Mouse (Mus musculus): ENCODE results near the gene Oas1g.
"Not testable (repeated sequence)": the region's sequence is repeated elsewhere in the genome, so short reads cannot be mapped to it uniquely, and the experiment has no call there.

Oas1g gene

DNA sequence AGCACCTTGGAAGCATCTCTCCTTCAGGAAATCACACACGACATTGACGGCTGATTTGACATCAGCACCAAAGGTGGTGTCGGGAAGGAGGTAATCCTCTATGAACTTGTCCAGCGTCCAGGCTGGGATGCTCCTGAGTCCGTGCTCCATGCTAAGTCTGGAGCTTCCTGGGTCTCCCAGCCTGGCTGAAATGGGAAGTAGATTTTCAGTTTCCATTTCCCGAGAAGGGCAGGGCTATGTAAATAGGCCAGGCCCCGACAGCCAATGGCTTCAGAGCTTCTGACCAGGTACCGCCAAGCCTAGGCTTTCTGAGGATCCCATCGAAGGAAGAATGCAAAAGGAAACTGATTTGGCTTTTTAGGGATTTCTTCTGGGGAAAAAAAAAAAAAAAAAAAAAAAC lies at the start of gene Oas1g:
Oas1g (minus strand) TSS at position 201 of the 400 bp plus-strand sequence.
- not testable (repeated sequence) for DNase-seq (ENCODE audit: extremely low read depth, insufficient read length, low spot score)

DNA sequence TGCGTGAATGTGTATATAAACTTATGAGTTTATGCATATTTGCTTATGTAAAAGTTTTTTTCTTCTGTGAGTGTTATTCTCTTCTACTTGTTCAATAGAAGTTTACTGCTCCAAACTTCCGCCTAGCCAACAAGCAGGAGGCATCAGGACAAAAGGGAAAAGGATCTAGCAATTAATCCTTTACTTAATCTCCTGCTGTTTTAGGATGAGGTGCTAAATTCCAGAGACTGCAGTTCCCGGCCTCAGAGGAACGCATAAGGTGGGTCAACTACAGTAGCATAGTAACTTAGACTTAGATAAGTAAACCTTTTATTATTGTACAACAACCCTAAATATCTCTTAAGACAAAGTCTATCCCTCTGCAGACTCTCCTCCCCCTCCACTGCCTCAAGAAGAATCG lies 46.6 kb upstream of the Oas1g start:
- DNase-seq (ENCODE audit: extremely low read depth, insufficient read length, low spot score) = no peak

DNA sequence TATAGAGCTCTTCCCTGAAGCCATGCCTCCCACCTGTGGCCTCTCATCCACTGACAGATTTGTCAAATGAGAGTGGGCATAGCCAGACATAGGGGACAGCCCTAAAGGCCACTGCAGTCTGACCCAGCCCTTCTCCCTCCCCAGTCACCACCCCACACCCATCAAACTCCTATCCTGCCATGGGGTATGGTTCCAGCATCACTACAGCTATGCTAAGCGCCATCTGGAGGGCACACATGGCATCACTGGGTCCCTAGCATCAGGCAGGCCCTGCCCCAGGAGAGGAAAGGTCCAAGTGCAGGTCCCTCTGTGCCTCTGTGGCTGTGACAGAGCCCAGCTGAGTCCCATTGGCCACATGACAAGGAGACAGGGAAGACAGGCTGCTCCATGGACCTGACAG lies 39.6 kb upstream of the Oas1g start:
- no peak for DNase-seq (ENCODE audit: extremely low read depth, insufficient read length, low spot score)

DNA sequence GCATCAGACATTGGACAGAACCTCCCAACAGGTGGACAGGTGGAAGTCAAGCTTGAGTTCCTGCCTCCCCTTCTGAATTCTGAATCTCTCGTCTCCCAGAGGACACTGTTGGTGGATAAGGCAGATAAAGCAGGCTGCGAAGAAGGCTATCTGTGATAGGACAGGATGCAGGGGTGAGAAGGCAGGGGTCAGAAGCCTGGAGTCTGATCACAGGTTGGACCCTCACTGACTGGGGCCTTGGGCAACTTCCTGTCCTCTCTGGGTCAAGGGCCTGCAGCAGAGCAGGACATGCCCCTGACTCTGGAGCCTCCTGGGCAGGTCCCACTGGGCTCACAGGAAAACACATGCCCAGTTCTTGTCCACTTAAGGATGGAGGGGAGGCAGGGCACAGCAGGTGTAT lies 38.9 kb upstream of the Oas1g start:
- DNase-seq (ENCODE audit: extremely low read depth, insufficient read length, low spot score) = not testable (repeated sequence)

DNA sequence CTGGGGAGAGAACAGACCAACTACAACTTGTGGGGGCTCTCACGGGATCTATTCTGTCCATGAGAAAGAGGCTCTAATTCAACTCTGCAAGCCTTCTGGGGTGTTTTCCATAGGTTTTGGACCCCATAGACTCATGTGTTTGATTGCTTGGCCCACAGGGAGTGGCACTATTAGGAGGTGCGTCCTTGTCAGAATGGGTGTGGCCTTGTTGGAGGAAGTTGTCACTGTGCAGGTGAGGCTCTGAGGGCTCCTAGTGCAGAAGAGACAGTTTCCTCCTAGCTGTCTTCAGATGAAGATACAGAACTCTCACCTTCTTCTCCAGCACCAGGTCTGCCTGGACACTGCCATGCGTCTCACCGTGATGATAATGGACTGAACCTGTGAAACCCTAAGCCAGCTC lies 37.1 kb upstream of the Oas1g start:
- not testable (repeated sequence) for DNase-seq (ENCODE audit: extremely low read depth, insufficient read length, low spot score)

DNA sequence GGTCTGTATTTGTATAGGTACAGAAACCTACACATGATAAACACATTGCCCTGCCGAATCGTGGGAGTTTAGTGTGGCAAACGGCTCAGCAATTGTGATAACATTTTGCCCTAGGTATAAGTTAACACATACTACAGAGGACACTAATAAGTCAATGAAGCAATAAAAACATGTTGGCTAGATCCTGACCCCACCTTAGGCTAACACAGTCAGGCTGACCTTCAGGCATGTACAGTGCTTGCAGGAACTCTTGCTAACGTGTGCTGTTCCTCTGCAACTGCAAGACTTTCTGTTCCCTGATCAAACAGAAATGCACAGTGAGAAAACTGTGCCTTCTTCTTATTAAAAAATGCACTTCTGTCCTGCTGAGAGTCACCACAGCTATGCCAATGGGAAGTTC lies 36.6 kb upstream of the Oas1g start:
- DNase-seq (ENCODE audit: extremely low read depth, insufficient read length, low spot score) = no peak

DNA sequence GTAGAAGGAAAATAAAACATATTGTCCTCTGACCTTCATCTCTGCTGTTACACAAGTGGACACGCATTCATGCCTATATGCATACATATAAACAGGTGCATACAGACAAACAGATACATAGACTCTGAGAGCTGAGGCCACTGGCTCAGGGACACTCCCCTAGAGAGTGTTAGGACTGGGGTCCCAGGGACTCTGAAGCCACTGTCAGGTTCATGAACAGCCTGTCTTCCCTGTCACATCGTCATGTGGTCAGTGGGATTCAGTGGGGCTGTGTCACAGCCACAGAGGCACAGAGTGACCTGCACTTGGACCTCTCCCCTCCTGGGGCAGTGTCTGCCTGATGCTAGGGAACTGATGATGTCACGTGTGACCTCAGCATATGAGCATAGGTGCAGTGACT lies 32.9 kb upstream of the Oas1g start:
- no peak for DNase-seq (ENCODE audit: extremely low read depth, insufficient read length, low spot score)

DNA sequence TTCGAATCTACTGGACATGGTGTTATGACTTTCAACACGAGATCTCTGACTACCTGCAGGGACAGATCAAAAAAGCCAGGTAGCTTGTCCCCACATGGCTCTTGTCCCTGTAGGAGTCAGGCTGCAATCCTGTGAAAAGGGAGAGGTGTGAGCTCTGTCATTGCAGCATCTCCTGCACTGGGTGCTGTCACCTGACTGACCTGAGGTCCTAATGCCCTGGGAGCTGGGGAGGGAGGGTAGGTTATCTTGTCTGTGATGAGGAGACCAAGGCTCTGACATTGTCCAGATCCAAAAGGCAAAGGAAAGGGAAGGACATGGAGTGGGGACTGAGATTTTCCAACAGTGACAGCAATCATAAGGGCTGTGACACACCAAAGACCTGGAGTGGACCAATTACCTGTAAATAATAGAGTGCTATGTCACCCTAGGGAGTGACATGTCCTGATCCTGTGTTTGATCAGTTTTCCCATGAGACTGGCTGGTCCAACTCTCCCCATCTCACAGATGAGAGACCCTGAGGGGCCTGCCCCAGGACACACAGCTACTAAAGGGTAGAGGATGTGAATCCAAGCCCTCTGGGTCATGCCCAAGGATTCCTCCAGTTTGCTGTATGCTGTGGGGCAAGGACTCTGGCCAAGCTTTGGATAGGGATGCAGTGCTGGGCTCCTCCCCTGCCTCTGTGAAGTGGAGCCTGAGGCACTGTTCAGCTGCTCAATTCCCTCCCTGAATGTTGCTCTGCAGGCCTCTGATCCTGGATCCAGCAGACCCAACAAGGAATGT lies 31.9 kb upstream of the Oas1g start:
- not testable (repeated sequence) for DNase-seq (ENCODE audit: extremely low read depth, insufficient read length, low spot score)

DNA sequence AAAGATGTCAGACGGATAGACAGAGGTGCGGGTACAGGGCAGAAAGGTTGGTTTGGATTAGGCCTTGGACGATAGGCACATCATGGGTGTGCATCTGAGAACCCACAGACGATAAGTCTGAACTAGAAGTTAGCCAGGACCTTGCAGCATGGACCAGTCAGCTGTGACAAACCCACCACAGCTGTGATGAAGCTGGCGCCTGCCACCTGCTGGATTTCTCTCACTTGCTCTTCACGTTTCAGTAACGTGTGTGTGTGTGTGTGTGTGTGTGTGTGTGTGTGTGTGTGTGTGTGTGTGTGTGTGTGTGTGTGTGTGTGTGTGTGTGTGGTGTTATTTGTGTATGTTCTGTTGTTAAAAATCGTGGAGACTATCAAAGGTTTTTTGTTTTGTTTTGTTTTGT lies 26.8 kb upstream of the Oas1g start, which contains the start of gene Oas1d:
Oas1d (plus strand) TSS at position 333 of the 400 bp plus-strand sequence.
- DNase-seq (ENCODE audit: extremely low read depth, insufficient read length, low spot score) = not testable (repeated sequence)

DNA sequence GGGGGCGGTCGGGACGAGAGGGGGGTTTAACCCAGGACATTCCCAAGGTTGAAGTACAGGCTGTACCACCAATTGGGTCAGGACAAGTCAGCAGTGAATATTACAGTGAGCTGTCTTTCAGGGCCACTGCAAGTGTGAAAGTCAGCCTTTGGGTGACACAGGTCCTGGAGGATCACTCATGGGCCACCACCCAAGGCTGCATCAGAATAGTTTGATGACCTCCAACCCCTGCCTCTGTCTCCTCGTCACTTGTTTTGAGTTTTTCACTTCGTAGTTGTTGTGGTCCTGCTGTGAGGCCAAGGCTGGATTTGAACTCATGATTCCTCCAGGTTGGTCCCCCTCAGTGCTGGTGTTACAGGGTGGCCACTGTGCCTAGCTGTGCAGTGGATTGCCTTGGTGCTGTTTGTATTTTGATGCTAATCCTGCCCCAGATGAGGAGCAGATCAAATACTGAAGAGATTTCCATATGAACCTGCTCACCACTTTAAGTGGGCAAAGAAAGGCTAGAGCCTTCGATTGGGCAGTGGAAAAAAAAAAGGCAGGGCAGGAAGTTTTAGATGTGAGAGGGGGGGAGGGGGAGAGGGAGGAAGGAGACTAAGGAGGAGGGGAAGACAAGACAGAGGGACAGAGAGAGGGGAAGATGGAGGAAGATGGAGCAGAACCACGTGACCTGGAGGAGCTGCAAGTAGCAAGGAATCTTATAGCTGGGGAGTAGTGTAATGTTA lies 20.9 kb upstream of the Oas1g start:
- no peak for DNase-seq (ENCODE audit: extremely low read depth, insufficient read length, low spot score)

DNA sequence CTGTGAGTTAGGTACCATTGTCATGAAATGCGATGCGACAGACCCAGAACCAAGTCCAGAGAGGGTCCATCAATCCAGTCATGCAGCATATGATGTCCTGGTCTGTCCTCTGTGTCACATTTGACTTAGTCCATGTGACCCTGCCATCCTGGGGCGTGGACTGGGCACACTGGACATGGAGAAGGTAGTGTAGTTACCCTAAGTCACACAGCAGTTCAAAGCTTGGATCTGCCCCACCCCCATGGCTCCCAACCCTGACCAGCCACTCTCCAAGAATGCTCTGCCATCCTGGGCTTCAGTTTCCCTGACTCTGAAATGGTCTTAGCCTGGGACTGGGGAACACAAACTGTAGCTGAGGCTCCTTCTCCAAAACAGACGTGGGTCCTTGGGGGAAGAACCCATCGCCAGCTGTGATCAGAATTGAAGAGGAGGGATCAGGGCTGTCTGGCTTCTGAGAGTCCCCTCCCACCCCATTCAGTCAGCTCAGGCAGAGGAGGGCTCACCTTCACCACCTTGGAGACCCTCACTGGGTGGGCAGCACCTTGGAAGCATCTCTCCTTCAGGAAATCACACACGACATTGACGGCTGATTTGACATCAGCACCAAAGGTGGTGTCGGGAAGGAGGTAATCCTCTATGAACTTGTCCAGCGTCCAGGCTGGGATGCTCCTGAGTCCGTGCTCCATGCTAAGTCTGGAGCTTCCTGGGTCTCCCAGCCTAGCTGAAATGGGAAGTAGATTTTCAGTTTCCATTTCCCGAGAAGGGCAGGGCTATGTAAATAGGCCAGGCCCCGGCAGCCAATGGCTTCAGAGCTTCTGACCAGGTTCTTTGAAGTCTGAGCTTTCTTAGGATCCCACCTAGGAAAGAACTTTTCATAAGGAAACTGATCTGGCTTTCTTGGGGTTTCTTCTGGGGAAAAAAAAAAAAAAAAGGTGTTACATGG lies 19.6 kb upstream of the Oas1g start, which contains the start of gene Oas1a:
Oas1a (minus strand) TSS at position 731 of the 943 bp plus-strand sequence.
- not testable (repeated sequence) for DNase-seq (ENCODE audit: extremely low read depth, insufficient read length, low spot score)

DNA sequence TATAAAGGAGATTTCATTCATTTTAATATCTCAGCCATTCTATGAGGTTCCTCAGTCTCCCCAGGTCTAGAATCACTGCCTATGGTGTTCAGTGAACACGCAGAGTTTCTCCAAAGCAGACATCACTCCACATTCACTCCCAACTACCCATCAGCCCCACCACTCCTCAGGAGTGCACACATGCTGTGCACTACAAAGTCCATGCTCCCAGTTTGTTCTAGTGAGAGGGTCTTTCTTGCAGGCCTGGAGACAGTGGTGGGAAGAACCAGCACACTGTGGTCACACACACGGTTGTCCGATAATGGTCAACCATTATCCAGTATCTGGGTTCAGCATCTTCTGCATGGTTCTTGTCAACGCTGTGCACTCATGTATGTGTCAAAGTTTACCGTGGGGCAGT lies 14.6 kb upstream of the Oas1g start:
- no peak for DNase-seq (ENCODE audit: extremely low read depth, insufficient read length, low spot score)

DNA sequence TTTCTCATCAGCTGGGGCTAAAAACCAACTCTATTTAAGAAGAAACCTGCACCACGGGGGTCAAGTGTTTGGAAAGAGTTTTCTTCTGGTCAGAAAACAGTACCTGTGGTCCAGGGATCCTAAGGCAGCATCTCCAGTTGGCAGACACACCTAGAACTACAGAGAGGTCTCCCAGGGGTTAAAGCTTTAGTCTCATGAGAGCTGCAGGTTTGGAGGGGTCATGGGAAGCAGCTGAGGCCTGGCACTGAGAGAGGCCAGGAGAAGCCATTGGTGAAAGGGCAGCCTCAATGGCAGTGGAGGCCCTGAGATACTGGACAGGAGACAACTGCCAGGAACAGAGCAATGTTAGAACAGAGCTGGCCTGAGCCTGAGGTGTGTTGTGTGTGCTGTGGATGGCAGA lies 13.3 kb upstream of the Oas1g start:
- no peak for DNase-seq (ENCODE audit: extremely low read depth, insufficient read length, low spot score)

DNA sequence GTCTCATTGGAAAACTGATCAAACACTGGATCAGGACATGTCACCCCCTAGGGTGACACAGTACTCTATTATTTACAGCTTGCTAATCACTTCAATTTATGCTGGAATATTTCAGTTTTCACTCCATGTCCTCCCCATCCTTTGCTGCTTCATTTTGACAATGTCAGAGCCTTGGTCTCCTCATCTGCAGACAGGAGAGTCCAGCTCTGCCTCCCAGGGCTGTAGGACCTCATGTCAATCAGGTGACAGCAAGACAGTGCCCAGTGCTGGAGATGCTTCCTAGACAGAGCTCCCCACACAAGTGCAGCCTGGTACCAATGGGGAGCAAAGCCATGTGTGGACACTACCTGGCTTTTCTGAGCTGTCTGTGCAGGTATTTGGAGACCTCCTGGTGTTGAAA lies 11.3 kb upstream of the Oas1g start:
- DNase-seq (ENCODE audit: extremely low read depth, insufficient read length, low spot score) = no peak

DNA sequence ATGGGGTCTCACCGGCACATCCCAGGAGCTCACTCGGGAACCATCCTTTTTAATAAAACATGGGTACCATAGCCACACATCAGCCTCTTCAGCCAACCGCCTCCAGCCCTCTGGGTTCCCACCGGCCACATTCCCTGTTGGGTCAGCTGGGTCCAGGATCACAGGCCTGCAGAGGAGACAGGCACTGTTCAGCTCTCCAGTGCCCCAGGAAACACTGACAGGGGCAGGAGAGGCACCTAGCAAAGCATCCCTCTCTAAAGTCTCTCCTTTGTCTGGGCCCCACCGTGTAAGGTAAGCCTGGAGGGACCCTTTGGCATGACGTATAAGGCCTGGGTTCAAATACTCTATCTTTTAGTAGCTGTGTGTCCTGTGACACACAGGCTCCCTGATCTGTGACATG lies 10.9 kb upstream of the Oas1g start:
- DNase-seq (ENCODE audit: extremely low read depth, insufficient read length, low spot score) = no peak

DNA sequence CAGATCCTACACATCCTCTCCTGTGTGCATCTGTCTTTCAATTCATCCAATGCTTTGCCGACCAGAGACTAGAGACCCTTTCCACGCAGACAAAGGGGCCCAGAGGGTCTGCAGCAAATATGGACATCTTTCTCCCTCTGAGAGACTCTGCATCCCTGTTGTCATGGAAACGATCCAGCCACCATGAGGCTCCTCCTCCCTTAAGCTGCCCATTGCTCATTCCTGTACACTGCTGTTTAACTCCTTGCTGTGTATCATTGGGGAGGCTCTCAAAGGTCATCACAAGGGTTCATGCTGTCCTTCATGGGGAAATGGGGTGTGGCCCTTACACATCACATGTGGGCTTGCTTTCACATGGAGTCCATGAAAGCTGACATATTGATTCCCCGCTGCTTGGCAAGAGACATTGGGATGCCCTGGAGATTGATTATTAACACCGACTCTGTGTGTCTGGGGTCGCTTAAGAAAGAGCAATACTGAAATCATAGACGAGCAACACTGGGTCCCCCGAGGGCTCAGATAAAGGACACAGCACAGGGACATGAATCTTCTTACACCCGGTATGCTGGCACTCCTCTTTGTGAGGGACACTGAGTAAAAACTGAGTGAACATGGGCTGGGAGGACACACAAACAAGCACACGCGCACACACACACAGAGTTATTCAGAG lies 8.0 kb upstream of the Oas1g start:
- no peak for DNase-seq (ENCODE audit: extremely low read depth, insufficient read length, low spot score)

DNA sequence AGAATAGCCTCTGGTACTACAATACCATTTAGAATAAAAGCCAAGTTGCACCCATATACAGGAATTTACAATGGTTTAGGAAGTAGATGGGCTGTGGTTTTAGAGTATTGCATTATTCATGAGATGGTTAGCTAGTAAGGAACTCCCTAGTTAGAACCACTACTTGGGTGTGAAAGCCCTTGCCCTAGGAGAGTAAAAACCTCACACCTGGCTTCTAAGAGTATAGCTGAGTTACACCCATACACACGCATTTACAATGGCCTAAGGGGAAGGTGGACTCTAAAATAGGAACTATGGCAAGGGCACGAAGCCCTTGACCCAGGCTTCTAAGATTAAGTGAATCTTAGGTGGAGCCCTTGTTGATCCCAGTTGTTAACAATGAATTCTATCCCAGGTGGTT lies 7.3 kb upstream of the Oas1g start:
- DNase-seq (ENCODE audit: extremely low read depth, insufficient read length, low spot score) = not testable (repeated sequence)

DNA sequence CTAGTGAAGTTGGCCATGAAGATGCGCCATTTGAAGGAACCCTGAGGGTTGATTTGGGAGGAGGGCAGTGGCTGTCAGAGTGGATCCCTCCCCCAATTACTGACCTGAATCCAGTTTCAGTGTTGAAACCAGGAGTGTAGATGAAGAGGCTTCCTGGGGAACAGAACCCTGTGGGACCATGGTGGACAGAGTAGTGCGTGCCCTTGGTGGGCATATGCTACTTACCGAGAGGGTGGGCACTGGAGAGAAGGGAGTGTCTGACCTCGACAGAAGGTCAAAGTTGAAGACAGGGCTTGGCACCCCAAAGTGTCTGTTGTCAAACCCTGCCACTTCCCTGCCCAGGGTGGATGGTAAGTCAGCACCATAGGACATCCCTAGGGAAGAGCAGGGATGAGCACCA lies 6.5 kb upstream of the Oas1g start:
- DNase-seq (ENCODE audit: extremely low read depth, insufficient read length, low spot score) = not testable (repeated sequence)

DNA sequence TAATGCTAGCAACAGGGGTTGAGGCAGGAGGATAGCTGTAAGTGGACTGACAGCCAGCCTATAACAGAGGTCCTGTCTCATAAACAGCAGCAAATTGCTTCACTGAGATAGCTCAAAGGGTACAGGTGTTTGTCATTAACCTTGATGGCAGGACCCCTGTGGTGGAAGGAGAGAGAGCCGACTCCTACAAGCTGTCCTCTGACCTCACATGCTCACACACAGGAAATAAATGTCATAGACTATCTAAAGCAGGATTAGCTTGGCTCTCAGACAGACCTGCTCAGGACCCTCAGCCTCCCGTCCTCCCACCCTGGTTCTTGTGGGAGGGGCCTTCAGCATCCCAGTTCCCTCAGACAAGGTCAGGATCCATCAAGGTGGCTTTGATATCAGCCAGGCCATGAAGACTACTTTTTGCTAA lies 4.8 kb upstream of the Oas1g start:
- no peak for DNase-seq (ENCODE audit: extremely low read depth, insufficient read length, low spot score)

DNA sequence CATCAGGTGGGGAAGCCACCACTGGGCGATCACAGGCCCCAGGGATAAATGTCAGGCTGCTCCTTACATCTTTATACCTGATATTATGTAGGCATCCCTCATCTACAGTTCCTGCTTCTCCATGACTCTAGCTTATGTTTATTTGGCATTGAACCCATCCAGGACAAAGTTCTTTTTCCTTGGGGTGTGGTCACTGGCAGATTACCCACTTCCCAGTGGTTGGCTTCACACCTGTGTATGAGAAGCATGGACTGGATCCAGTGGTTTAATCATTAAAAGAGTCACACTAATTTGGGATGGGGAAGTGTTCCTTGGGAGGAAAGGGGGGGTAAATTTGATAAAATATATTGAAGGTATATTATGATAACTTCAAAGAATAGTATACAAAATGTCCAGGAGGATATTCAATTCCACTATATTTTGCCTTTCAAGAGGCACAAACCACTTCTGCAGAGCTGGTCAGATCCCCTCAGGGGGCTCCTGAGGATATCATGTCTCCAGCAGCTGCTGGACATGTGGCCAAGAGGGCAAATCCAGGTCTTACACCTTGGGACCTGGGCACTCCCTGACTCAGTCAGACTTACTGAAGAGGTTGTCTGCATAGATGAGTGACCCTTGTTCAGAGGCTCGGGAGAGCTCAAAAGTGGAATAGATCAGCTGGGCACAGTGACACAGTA lies 4.3 kb upstream of the Oas1g start:
- DNase-seq (ENCODE audit: extremely low read depth, insufficient read length, low spot score) = not testable (repeated sequence)

Data from 3134 (cell line).